Mouse (Mus musculus): ENCODE measurements around the gene Fh1. TPM values are rescaled to one million over a fixed set of nuclear protein-coding genes. Genes with fewer than 3 reads are reported as not detected.

Fh1 gene
- total RNA-seq, 2 experiments from 2014 or later = 66.7 to 82.2 TPM

- DNase-seq (ENCODE audit: extremely low spot score in 1 of 2, low spot score in 2 of 2) = peak in 1 of 2 experiments; percentile 21
- peak overlapping the region; percentile 28; the same call in 1 of the 2 replicates for H3K27ac ChIP-seq
- no peak overlapping the region for H3K4me3 ChIP-seq
- intact Hi-C loops (cut with DNase I) = loop anchor here (1.0 to 5.0 kb wide), 4 partner anchors 87 to 510 kb away; partner anchors contain the start of gene Rgs7
- TF ChIP-seq CTCF (IDR thresholded peaks at IDR 0.05) = no peak
These were observed 45.7 kb downstream of the Fh1 start for GRCm38 (mm10) chr1:175579598-175580235.

GRCm38 (mm10) chr1:175578425-175579096 lies 46.9 kb downstream of the Fh1 start:
- DNase-seq (ENCODE audit: extremely low spot score in 1 of 2, low spot score in 2 of 2) = no peak
- TF ChIP-seq CTCF (IDR thresholded peaks at IDR 0.05) = no peak

GRCm38 (mm10) chr1:175574129-175574528 lies 51.3 kb downstream of the Fh1 start:
- intact Hi-C loops (cut with DNase I) = no loop called here
- no peak for DNase-seq (ENCODE audit: extremely low spot score in 1 of 2, low spot score in 2 of 2)
- no peak overlapping the region for H3K27ac ChIP-seq
- TF ChIP-seq CTCF (IDR thresholded peaks at IDR 0.05) = no peak
- H3K4me3 ChIP-seq = no peak overlapping the region

More at GRCm38 (mm10) chr1:175578425-175579096, 46.9 kb downstream of the Fh1 start:
- Histone ChIP-seq H3K4me3 (no peak overlapping the region), H3K27ac (no peak overlapping the region)
- intact Hi-C loops (cut with DNase I) = loop anchor here (5.0 kb wide), 2 partner anchors 286 to 471 kb away; no protein-coding TSS in a partner anchor

- Histone ChIP-seq H3K4me3 (no peak overlapping the region), H3K27ac (no peak overlapping the region)
- intact Hi-C loops (cut with DNase I) = loop anchor here (5.0 kb wide), 1 partner anchor 48 kb away; no protein-coding TSS in a partner anchor
- TF ChIP-seq CTCF (IDR thresholded peaks at IDR 0.05) = no peak
- no peak for DNase-seq (ENCODE audit: extremely low spot score in 1 of 2, low spot score in 2 of 2)
These were observed 59.8 kb downstream of the Fh1 start for GRCm38 (mm10) chr1:175565579-175566103.

GRCm38 (mm10) chr1:175564321-175564720 lies 61.1 kb downstream of the Fh1 start:
- no peak for TF ChIP-seq CTCF (IDR thresholded peaks at IDR 0.05)
- intact Hi-C loops (cut with DNase I) = no loop called here

GRCm38 (mm10) chr1:175562379-175562778 lies 63.1 kb downstream of the Fh1 start:
- Histone ChIP-seq H3K27ac (no peak overlapping the region), H3K4me3 (no peak overlapping the region)
- no peak for TF ChIP-seq CTCF (IDR thresholded peaks at IDR 0.05)
- no peak for DNase-seq (ENCODE audit: extremely low spot score in 1 of 2, low spot score in 2 of 2)
- intact Hi-C loops (cut with DNase I) = no loop called here

More at GRCm38 (mm10) chr1:175564321-175564720, 61.1 kb downstream of the Fh1 start:
- no peak for DNase-seq (ENCODE audit: extremely low spot score in 1 of 2, low spot score in 2 of 2)
- Histone ChIP-seq H3K4me3 (no peak overlapping the region), H3K27ac (no peak overlapping the region)

GRCm38 (mm10) chr1:175561806-175562205 lies 63.6 kb downstream of the Fh1 start:
- Histone ChIP-seq H3K27ac (no peak overlapping the region), H3K4me3 (no peak overlapping the region)
- DNase-seq (ENCODE audit: extremely low spot score in 1 of 2, low spot score in 2 of 2) = no peak
- no peak for TF ChIP-seq CTCF (IDR thresholded peaks at IDR 0.05)
- intact Hi-C loops (cut with DNase I) = no loop called here

GRCm38 (mm10) chr1:175554641-175555040 lies 70.8 kb downstream of the Fh1 start:
- no peak overlapping the region for H3K4me3 ChIP-seq
- intact Hi-C loops (cut with DNase I) = no loop called here
- H3K27ac ChIP-seq = no peak overlapping the region
- no peak for DNase-seq (ENCODE audit: extremely low spot score in 1 of 2, low spot score in 2 of 2)
- TF ChIP-seq CTCF (IDR thresholded peaks at IDR 0.05) = no peak

GRCm38 (mm10) chr1:175552474-175552873 lies 73.0 kb downstream of the Fh1 start:
- Histone ChIP-seq H3K27ac (no peak overlapping the region), H3K4me3 (no peak overlapping the region)
- no peak for DNase-seq (ENCODE audit: extremely low spot score in 1 of 2, low spot score in 2 of 2)
- intact Hi-C loops (cut with DNase I) = no loop called here
- no peak for TF ChIP-seq CTCF (IDR thresholded peaks at IDR 0.05)

- Histone ChIP-seq H3K27ac (no peak overlapping the region), H3K4me3 (no peak overlapping the region)
- intact Hi-C loops (cut with DNase I) = no loop called here
- TF ChIP-seq CTCF (IDR thresholded peaks at IDR 0.05) = no peak
- no peak for DNase-seq (ENCODE audit: extremely low spot score in 1 of 2, low spot score in 2 of 2)
These were observed 74.8 kb downstream of the Fh1 start for GRCm38 (mm10) chr1:175550586-175550985.

Other genes starting within 250 kb of the Fh1 start
- gene Rgs7, start 133.1 kb downstream of the Fh1 start, total RNA-seq (2021) = 100 to 1,000 TPM; 114 to 120 TPM
- gene Kmo, start 5.3 kb downstream of the Fh1 start, total RNA-seq (2021) = under 1 TPM in 1 of 2 experiments, not detected in 1; 0.14 TPM
- gene Opn3, start 67.1 kb upstream of the Fh1 start, total RNA-seq (2021) = 1 to 10 TPM; 6.1 to 6.6 TPM
- 10 to 100 TPM in 1 of 2 experiments, 1 to 10 TPM in 1; 10.0 to 10.1 TPM for gene Chml, start 67.3 kb upstream of the Fh1 start, total RNA-seq (2021)
- gene Wdr64, start 73.0 kb upstream of the Fh1 start, total RNA-seq (2021) = not detected

Data from left cerebral cortex, adult 2 months (tissue).